Mouse (Mus musculus) naive thymus-derived CD4-positive, alpha-beta T cell, adult 5 months (primary cell): ENCODE measurements around the gene N4bp2l2. TPM values are rescaled to one million over a fixed set of nuclear protein-coding genes. Genes with fewer than 3 reads are reported as not detected.

ENCODE experiments used
- polyA plus RNA-seq: library from polyadenylated mRNA; unstranded; fragments of 100-300 nt; shearing (Covaris generic); gene quantifications from one replicate; pipeline ENCODE4 v1.2.1, GENCODE M21; 2017

The N4bp2l2 gene
- polyA plus RNA-seq, result 130 TPM

GRCm38 (mm10) chr5:150666133-150666739, at the start of gene N4bp2l2:
Gene N4bp2l2, minus strand, starts transcription at chr5:150666183.

GRCm38 (mm10) chr5:150673153-150673835, 7.3 kb upstream of the N4bp2l2 start, which contains the start of gene Pds5b:
Gene Pds5b, plus strand, starts transcription at chr5:150673739.

GRCm38 (mm10) chr5:150597088-150597487, 68.9 kb downstream of the N4bp2l2 start, which contains the start of gene N4bp2l1:
Gene N4bp2l1, minus strand, starts transcription at chr5:150597188.

Other genes with a start within 250 kb of the N4bp2l2 start
- gene Zar1l, start 148.0 kb downstream of the N4bp2l2 start, polyA plus RNA-seq, result not detected
- 5.3 TPM for gene Brca2, start 143.6 kb downstream of the N4bp2l2 start, polyA plus RNA-seq
- 151 TPM for gene N4bp2l1, start 69.0 kb downstream of the N4bp2l2 start, polyA plus RNA-seq
- 25.7 TPM for gene Pds5b, start 7.6 kb upstream of the N4bp2l2 start, polyA plus RNA-seq